Mouse (Mus musculus) kidney, embryonic 16.5 days (tissue): ENCODE results near the gene Srpk2. TPM values are rescaled to one million over a fixed set of nuclear protein-coding genes. Genes with fewer than 3 reads are reported as not detected.
"Not testable (repeated sequence)": the region's sequence is repeated elsewhere in the genome, so short reads cannot be mapped to it uniquely, and the experiment has no call there.

ENCODE experiments used
- ATAC-seq: fragments of 200-750 bp; cut with Nextera tagmentation; 2 replicates; pipeline ENCODE4 v1.8.0; 2017; ENCODE audit warnings: moderate TSS enrichment; ENCODE audit not compliant: low FRiP score, low TSS enrichment
- H3K27ac ChIP-seq: fragments of 300-500 bp; sonication (generic); 2 replicates; pipeline ENCODE4 v1.5.1; 2014; ENCODE audit warnings: low read length
- H3K27me3 ChIP-seq: fragments of 300-500 bp; sonication (generic); 2 replicates; pipeline ENCODE4 v1.6.1; 2014; ENCODE audit warnings: low read length, control low read depth, mixed read lengths; ENCODE audit not compliant: insufficient read depth
- H3K36me3 ChIP-seq: fragments of 300-500 bp; sonication (generic); 2 replicates; pipeline ENCODE4 v1.6.1; 2014; ENCODE audit warnings: low read length, control low read depth, mixed read lengths; ENCODE audit not compliant: insufficient read depth
- H3K4me1 ChIP-seq: fragments of 300-500 bp; sonication (generic); 2 replicates; pipeline ENCODE4 v1.6.1; 2014; ENCODE audit warnings: low read length, control low read depth, mixed read lengths; ENCODE audit not compliant: insufficient read depth
- H3K4me2 ChIP-seq: fragments of 300-500 bp; sonication (generic); replicated peaks from 2 replicates; pipeline ENCODE4 v1.6.1; 2014; ENCODE audit warnings: low read depth, low read length
- H3K4me3 ChIP-seq: fragments of 300-500 bp; sonication (generic); 2 replicates; pipeline ENCODE4 v1.5.1; 2014; ENCODE audit warnings: mild to moderate bottlenecking, low read length
- H3K9ac ChIP-seq: fragments of 300-500 bp; sonication (generic); replicated peaks from 2 replicates; pipeline ENCODE4 v1.6.1; 2014; ENCODE audit warnings: low read length
- H3K9me3 ChIP-seq: fragments of 300-500 bp; sonication (generic); 2 replicates; pipeline ENCODE4 v1.6.1; 2016; ENCODE audit warnings: low read length, control low read depth
- WGBS: fragments of 180-500 bp; shearing (Covaris S2); extraction: QIAGEN DNeasy Blood & Tissue Kit; methylation state at CpG from one replicate; pipeline ENCODE4 v1.1.7; 2014; 5-methylcytosine and 5-hydroxymethylcytosine counted together
- polyA plus RNA-seq: library from polyadenylated mRNA; unstranded; fragments of >200 nt; fragmentation: Nextera tagmentation; extraction: Ambion mirVana; gene quantifications from 2 replicates; pipeline ENCODE4 v1.2.1, GENCODE M21; 2015

Srpk2 gene
- polyA plus RNA-seq, 1 experiment from 2014 or later = 40.4 TPM

DNA sequence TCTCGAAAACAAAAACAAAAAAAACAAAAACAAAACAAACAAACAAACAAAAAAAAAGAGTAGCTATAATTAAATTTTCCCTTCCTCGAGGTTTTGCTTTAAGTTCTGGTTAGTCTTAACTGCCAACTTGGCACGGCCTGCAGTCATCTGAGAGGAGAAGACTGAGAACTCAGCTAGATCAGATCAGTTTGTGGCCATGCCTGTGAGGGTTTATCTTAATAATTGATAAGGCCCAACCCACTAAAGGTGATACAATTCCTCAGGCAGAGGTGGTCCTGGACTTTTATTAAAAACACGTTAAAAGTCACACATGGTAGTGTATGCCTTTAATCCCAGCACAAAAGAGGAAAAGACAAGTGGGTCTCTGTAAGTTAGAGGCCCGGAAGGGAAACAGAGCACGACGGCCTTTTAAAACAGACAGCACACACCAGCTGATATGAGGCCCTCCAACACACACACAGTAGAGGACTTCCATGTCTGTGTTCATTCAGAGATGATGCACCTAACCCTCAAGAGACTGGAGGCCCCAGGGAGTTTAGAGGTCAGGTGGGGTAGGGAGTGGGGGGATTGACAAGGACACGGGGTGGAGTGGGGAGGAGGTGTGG is 87.1 kb downstream of the Srpk2 start:
- no peak overlapping the region for H3K27ac ChIP-seq
- H3K27me3 ChIP-seq = no peaks in the 10 kb centered on the region
- H3K4me1 ChIP-seq = peaks cover 26% of the 10 kb centered on the region
- H3K36me3 ChIP-seq = 0 out of 2 replicates have a peak, but pooled peaks cover 3% of the 10 kb centered on the region
- H3K9me3 ChIP-seq = no peaks in the 10 kb centered on the region
- no peak overlapping the region for H3K4me3 ChIP-seq
- ATAC-seq = no peak
- no peak overlapping the region for H3K9ac ChIP-seq
- 69% methylated on average over 8 of the region's 8 CpGs for WGBS
- H3K4me2 ChIP-seq = no peak overlapping the region

DNA sequence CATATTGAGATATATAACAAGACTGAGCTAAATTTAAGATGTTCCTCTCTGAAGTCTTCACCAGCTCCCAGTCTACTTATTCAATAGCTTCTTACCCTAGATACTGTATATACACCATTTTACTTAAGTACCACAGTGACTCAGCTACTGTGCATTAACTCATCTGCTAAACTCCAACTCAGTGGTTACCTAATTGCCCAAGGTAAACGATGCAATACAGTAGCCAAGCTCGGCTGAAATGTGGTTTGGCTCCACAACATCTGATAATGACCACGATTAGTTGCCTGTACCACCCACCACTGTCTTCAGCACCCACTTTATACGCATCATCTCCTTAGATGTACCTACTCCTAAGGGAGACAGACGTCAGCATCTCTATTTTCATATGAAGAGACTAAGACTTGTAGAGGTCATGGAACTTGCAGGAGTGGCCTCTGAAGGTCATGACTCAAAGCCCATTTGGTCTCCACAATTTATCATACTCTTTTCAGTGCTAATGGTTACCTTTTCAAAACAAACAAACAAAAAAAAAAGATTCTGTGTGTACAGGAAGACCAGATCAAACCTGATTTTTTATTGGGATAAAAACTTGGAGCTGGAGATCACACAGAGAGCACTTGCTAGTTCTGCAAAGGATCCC is 88.0 kb downstream of the Srpk2 start:
- Histone ChIP-seq H3K4me3 (no peak overlapping the region), H3K9me3 (no peaks in the 10 kb centered on the region), H3K4me2 (no peak overlapping the region), H3K4me1 (peaks cover 24% of the 10 kb centered on the region), H3K9ac (no peak overlapping the region), H3K36me3 (0 out of 2 replicates have a peak, but pooled peaks cover under 1% of the 10 kb centered on the region), H3K27me3 (no peaks in the 10 kb centered on the region), H3K27ac (no peak overlapping the region)
- WGBS = 70% methylated on average over 5 of the region's 5 CpGs
- ATAC-seq = no peak

DNA sequence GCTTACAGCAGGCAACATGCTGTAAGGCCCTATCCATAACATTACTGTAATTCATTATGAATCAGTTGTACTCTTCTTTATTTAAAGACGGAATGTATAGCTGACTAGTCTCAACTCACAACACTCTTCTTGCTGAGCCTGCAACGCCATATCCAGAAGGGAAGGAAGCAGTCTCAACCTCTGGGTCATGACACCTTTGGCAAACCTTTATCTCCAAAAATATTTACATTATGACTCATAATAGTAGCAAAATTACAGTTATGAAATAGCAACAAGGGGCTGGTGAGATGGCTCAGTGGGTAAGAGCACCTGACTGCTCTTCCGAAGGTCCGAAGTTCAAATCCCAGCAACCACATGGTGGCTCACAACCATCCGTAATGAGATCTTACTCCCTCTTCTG is 94.1 kb downstream of the Srpk2 start:
- H3K9me3 ChIP-seq, H3K4me2 ChIP-seq, H3K4me3 ChIP-seq, ATAC-seq, H3K4me1 ChIP-seq, H3K27ac ChIP-seq, H3K36me3 ChIP-seq, H3K9ac ChIP-seq, H3K27me3 ChIP-seq: not testable (repeated sequence)
- WGBS = 89% methylated on average over 4 of the region's 5 CpGs

DNA sequence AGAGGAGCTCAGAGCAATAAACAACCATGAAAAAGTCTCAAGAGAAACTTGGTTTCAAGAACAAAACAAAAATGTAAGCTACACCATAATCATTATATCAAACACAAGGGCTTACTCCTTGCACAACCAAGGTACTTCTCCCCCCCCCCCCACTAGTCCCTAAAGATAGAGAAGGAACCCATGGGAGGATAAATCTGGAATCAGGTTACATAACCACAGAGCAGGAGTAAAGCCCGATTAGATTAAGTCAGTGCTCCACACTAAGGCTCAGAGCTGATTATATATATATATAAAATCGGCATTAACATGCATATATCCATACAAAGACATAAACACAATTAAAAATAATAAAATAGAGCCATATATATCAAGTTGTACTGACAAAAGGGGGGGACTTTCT is 96.8 kb downstream of the Srpk2 start:
- 67% methylated on average over 2 of the region's 2 CpGs for WGBS
- Histone ChIP-seq H3K9me3 (no peaks in the 10 kb centered on the region), H3K4me3 (no peak overlapping the region), H3K4me1 (no peaks in the 10 kb centered on the region), H3K27ac (no peak overlapping the region), H3K4me2 (no peak overlapping the region), H3K36me3 (0 out of 2 replicates have a peak, but pooled peaks cover 2% of the 10 kb centered on the region), H3K27me3 (no peaks in the 10 kb centered on the region), H3K9ac (no peak overlapping the region)
- no peak for ATAC-seq

DNA sequence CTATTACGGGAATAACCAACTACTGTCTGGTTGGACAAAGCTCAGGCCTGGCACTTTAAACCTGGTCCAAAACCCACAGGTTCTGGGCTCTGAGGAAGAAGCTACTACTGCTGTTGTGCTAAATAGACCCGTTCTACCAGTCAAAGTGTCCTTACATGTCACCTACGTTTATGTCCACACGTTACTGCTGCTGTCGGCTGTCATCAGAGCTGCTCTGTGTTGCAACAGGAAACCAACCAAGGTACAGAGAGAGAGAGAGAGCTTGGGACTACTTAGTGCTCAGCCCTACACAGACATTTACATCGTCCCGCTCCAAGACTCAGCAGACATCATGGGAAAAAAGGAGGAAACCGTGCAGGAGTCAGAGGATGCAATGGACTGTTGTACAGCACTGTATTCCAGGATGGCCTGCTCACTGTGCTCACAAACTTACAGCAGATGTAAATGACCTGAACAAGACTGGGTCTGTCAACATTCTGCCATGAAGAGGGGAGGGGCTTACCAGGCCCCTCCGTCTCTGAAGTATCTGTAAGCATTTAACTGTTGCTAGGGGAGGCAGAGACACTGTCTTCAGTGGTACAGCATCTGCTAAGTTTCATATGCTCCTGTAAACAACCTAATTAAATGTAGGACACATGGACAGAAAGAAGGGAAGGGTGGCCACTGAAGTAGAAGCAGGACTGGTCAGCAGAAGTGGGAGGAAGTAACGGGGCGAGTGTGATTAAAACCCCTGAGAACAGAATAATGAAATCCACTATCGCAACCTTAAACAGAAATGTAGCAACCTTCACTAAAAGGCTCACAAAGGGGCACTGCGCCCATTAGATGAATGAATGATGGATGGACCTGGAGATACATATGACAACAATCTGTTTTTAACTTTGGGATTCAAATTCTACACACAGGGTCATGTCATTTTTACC is 97.6 kb downstream of the Srpk2 start:
- Histone ChIP-seq H3K27me3 (no peaks in the 10 kb centered on the region), H3K36me3 (0 out of 2 replicates have a peak, but pooled peaks cover 2% of the 10 kb centered on the region), H3K9ac (no peak overlapping the region), H3K9me3 (no peaks in the 10 kb centered on the region), H3K27ac (no peak overlapping the region), H3K4me3 (no peak overlapping the region), H3K4me1 (no peaks in the 10 kb centered on the region), H3K4me2 (no peak overlapping the region)
- WGBS = 88% methylated on average over 13 of the region's 13 CpGs
- no peak for ATAC-seq

GRCm38 (mm10) chr5:23581484-23582060 is 102.8 kb downstream of the Srpk2 start:
- no peak for ATAC-seq
- Histone ChIP-seq H3K27me3 (no peaks in the 10 kb centered on the region), H3K27ac (no peak overlapping the region), H3K9me3 (no peaks in the 10 kb centered on the region), H3K4me3 (no peak overlapping the region), H3K9ac (no peak overlapping the region), H3K4me1 (peaks cover 8% of the 10 kb centered on the region), H3K4me2 (no peak overlapping the region), H3K36me3 (no peaks in the 10 kb centered on the region)
- WGBS = 80% methylated on average over 2 of the region's 2 CpGs

DNA sequence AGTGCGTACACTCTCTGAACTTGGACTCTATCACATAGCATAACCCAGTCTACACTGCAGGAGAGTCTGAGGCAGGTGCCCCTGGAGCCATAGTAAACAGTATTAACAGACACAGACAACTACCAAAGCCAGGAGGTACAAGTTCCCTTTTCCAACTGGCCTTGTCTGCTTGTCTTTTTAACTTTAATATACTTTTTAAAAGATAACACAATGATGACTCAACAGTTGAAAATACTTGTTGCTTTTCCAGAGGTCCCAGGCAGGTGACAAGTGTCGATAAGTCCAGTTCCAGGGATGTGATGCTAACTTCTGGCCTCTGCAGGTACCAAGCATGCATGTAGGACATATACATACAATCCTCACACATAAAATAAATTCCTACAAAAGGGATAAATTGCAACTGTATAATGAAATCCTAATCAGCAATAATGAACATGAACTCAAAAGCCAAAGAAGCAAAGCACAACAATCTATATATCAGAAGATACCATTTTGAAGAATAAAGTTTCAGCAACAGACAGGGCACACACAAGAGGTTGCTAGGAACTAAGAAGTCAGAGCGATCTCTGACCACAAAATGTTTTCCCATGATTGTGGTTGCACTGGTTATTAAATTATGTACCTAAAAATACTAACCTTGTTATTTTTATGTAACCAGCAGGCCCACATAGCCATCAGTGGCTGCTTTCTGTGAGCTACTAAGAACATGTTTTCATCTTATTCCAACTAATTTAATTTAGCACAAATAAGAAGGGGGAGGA is 105.1 kb downstream of the Srpk2 start:
- 0 out of 2 replicates have a peak, but pooled peaks cover under 1% of the 10 kb centered on the region for H3K9me3 ChIP-seq
- H3K4me3 ChIP-seq = no peak overlapping the region
- H3K27me3 ChIP-seq = no peaks in the 10 kb centered on the region
- no peak overlapping the region for H3K27ac ChIP-seq
- WGBS = 92% methylated on average over 3 of the region's 3 CpGs
- H3K4me2 ChIP-seq = no peak overlapping the region
- no peak overlapping the region for H3K9ac ChIP-seq
- no peak for ATAC-seq
- H3K4me1 ChIP-seq = peaks cover 9% of the 10 kb centered on the region
- H3K36me3 ChIP-seq = no peaks in the 10 kb centered on the region; the same call in 1 of the 2 replicates

DNA sequence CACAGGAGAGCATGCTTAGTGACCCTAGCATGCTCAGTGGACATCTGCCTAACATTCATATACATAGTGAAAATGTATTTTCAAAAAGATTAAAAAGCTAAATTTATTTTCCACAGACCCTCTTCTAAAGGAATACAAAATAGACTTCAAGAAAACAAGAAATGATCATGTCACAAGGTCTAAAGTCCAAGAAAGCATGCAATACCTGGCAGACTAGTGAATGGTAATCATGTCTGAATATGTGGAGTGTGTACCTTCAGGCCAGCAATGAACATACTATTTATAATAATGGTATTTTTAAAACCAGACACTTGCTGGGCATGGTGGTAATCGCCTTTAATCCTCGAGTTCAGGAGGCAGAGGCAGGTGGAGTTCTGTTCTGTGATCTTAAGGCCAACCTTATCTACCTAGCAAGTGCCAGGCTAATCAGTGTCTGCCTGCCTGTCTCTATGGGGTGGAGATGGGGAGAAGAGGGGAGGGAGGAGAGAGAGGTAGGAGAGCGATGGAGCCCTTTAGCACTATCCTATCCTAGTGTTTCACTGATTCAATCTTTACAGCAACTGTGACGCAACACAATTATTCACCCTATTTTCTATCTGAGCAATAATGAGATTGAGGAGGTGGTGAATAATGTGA is 106.0 kb downstream of the Srpk2 start:
- H3K4me1 ChIP-seq = peaks cover 9% of the 10 kb centered on the region

GRCm38 (mm10) chr5:23577847-23578246 is 106.6 kb downstream of the Srpk2 start:
- ATAC-seq = no peak
- H3K9me3 ChIP-seq = peaks cover 9% of the 10 kb centered on the region
- H3K4me1 ChIP-seq = peaks cover 9% of the 10 kb centered on the region
- H3K4me2 ChIP-seq = no peak overlapping the region
- no peak overlapping the region for H3K9ac ChIP-seq
- 73% methylated on average over 4 of the region's 4 CpGs for WGBS
- peaks cover 6% of the 10 kb centered on the region; the same call in 1 of the 2 replicates for H3K36me3 ChIP-seq
- no peak overlapping the region for H3K4me3 ChIP-seq
- no peaks in the 10 kb centered on the region for H3K27me3 ChIP-seq
- H3K27ac ChIP-seq = no peak overlapping the region

More for the DNA sequence above, 106.0 kb downstream of the Srpk2 start:
- Histone ChIP-seq H3K9ac (no peak overlapping the region), H3K27me3 (no peaks in the 10 kb centered on the region), H3K27ac (no peak overlapping the region), H3K4me3 (no peak overlapping the region), H3K4me2 (no peak overlapping the region), H3K9me3 (peaks cover 8% of the 10 kb centered on the region), H3K36me3 (peaks cover 5% of the 10 kb centered on the region; the same call in 1 of the 2 replicates)
- 93% methylated on average over 4 of the region's 4 CpGs for WGBS
- ATAC-seq = no peak
